Mouse (Mus musculus) intestine, postnatal 0 days (tissue): ENCODE measurements around the gene Ogg1. TPM values are rescaled to one million over a fixed set of nuclear protein-coding genes. Genes with fewer than 3 reads are reported as not detected.

ENCODE experiments used
- ATAC-seq: fragments of 200-750 bp; cut with Nextera tagmentation; 2 replicates; pipeline ENCODE4 v1.8.0; 2017; ENCODE audit warnings: mild to moderate bottlenecking, moderate TSS enrichment, moderate library complexity
- H3K27ac ChIP-seq: fragments of 300-500 bp; sonication (generic); 2 replicates; pipeline ENCODE4 v1.5.1; 2014; ENCODE audit warnings: mild to moderate bottlenecking, low read depth, low read length, moderate library complexity
- H3K27me3 ChIP-seq: fragments of 300-500 bp; sonication (generic); replicated peaks from 2 replicates; pipeline ENCODE4 v1.6.1; 2014; ENCODE audit warnings: low read length, mixed read lengths; ENCODE audit not compliant: control insufficient read depth, insufficient read depth
- H3K36me3 ChIP-seq: fragments of 300-500 bp; sonication (generic); 2 replicates; pipeline ENCODE4 v1.6.1; 2014; ENCODE audit warnings: mild to moderate bottlenecking, moderate library complexity; ENCODE audit not compliant: control insufficient read depth, insufficient read depth
- H3K4me1 ChIP-seq: fragments of 300-500 bp; sonication (generic); replicated peaks from 2 replicates; pipeline ENCODE4 v1.6.1; 2014; ENCODE audit warnings: antibody characterized with exemption, low read length, mixed read lengths; ENCODE audit not compliant: control insufficient read depth, insufficient read depth
- H3K4me2 ChIP-seq: fragments of 300-500 bp; sonication (generic); replicated peaks from 2 replicates; pipeline ENCODE4 v1.6.1; 2014; ENCODE audit warnings: low read depth, mild to moderate bottlenecking, moderate library complexity
- H3K4me3 ChIP-seq: fragments of 300-500 bp; sonication (generic); 2 replicates; pipeline ENCODE4 v1.5.1; 2014; ENCODE audit warnings: low read depth, low read length
- H3K9ac ChIP-seq: fragments of 300-500 bp; sonication (generic); 2 replicates; pipeline ENCODE4 v1.6.1; 2014; ENCODE audit warnings: mild to moderate bottlenecking, low read depth, low read length
- H3K9me3 ChIP-seq: fragments of 300-500 bp; sonication (generic); 2 replicates; pipeline ENCODE4 v1.6.1; 2016; ENCODE audit warnings: mixed run types; ENCODE audit not compliant: control insufficient read depth
- CTCF ChIP-seq: sonication (generic); IDR thresholded peaks from 2 replicates; pipeline ENCODE4 v1.5.1; 2016; ENCODE audit warnings: low read depth, mild to moderate bottlenecking, control low read depth, antibody characterized with exemption, moderate library complexity
- WGBS: fragments of 180-500 bp; shearing (Covaris S2); extraction: QIAGEN DNeasy Blood & Tissue Kit; methylation state at CpG from one replicate; pipeline ENCODE4 v1.1.7; 2014; 5-methylcytosine and 5-hydroxymethylcytosine counted together
- polyA plus RNA-seq: library from polyadenylated mRNA; unstranded; fragments of >200 nt; fragmentation: Nextera tagmentation; extraction: Ambion mirVana; gene quantifications from 2 replicates; pipeline ENCODE4 v1.2.1, GENCODE M21; 2015

Gene Ogg1
- polyA plus RNA-seq, 1 experiment from 2014 or later = 9.7 TPM

GRCm38 (mm10) chr6:113286316-113286715, 40.5 kb upstream of the Ogg1 start:
- Histone ChIP-seq H3K27me3 (peaks cover 19% of the 10 kb centered on the region), H3K9me3 (no peaks in the 10 kb centered on the region), H3K27ac (no peak overlapping the region), H3K4me1 (no peaks in the 10 kb centered on the region), H3K4me3 (no peak overlapping the region), H3K36me3 (no peaks in the 10 kb centered on the region), H3K9ac (no peak overlapping the region), H3K4me2 (no peak overlapping the region)
- 65% methylated on average over 1 of the region's 1 CpGs for WGBS
- no peak for ATAC-seq
- TF ChIP-seq CTCF = no peak

- no peak for ATAC-seq
- 65% methylated on average over 4 of the region's 4 CpGs for WGBS
- TF ChIP-seq CTCF = no peak
These were observed 39.5 kb upstream of the Ogg1 start for GRCm38 (mm10) chr6:113287236-113287635.

DNA sequence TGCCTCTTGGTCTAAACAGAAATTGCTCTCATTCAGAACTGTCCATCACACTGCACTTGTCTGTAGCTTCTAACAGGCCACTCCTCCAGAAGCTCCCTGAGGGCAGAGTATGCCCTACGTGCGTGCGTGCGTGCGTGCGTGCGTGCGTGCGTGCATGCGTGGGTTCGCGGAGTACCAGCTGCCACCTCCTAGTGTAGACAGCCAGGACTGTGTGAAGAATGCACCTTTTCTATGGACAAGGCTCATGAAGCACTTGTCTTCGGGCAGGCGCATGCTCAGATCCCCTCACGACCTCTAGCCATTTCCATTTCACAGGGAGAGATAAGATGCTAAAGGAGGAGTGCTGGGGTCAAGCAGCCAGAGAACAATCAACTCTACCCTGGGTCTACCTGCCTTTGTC, 37.4 kb upstream of the Ogg1 start:
- Histone ChIP-seq H3K4me1 (no peaks in the 10 kb centered on the region), H3K27ac (no peak overlapping the region), H3K4me2 (no peak overlapping the region), H3K9ac (no peak overlapping the region), H3K4me3 (no peak overlapping the region), H3K27me3 (no peaks in the 10 kb centered on the region; the same call in 1 of the 2 replicates), H3K36me3 (no peaks in the 10 kb centered on the region), H3K9me3 (no peaks in the 10 kb centered on the region)
- TF ChIP-seq CTCF = no peak
- ATAC-seq = no peak
- WGBS = 89% methylated on average over 15 of the region's 15 CpGs

More at GRCm38 (mm10) chr6:113287236-113287635, 39.5 kb upstream of the Ogg1 start:
- H3K27me3 ChIP-seq = peaks cover 14% of the 10 kb centered on the region
- H3K9ac ChIP-seq = no peak overlapping the region
- H3K27ac ChIP-seq = no peak overlapping the region
- H3K9me3 ChIP-seq = no peaks in the 10 kb centered on the region
- no peak overlapping the region for H3K4me3 ChIP-seq
- no peak overlapping the region for H3K4me2 ChIP-seq
- H3K36me3 ChIP-seq = no peaks in the 10 kb centered on the region
- no peaks in the 10 kb centered on the region for H3K4me1 ChIP-seq

GRCm38 (mm10) chr6:113290346-113290745, 36.4 kb upstream of the Ogg1 start:
- no peaks in the 10 kb centered on the region for H3K4me1 ChIP-seq
- H3K9ac ChIP-seq = no peak overlapping the region
- no peak for TF ChIP-seq CTCF
- ATAC-seq = no peak
- H3K27ac ChIP-seq = no peak overlapping the region
- WGBS = 65% methylated on average over 6 of the region's 6 CpGs
- no peak overlapping the region for H3K4me3 ChIP-seq
- no peaks in the 10 kb centered on the region for H3K27me3 ChIP-seq
- H3K9me3 ChIP-seq = no peaks in the 10 kb centered on the region
- no peak overlapping the region for H3K4me2 ChIP-seq
- no peaks in the 10 kb centered on the region for H3K36me3 ChIP-seq

DNA sequence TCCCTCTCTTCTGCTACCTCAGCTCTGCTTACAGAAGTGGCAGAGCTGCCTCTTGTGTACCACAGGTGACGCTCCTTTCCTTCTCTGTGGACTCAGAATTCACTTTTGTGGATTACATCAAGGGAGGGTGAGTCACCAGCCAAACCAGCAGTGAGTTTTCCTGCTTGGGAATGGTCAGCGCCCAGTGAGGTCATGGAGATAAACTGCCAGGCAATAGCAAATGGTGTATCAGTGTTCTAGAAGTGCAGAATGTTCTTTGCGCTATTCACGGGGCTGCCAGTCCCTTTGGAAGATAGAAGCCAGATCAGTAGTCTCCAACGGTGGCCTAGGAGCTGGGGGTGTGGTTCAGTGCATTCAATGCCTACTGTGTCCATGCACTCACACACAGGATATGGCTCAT, 33.8 kb upstream of the Ogg1 start:
- Histone ChIP-seq H3K36me3 (no peaks in the 10 kb centered on the region), H3K27me3 (no peaks in the 10 kb centered on the region), H3K4me3 (no peak overlapping the region), H3K4me1 (no peaks in the 10 kb centered on the region), H3K9me3 (no peaks in the 10 kb centered on the region), H3K4me2 (no peak overlapping the region), H3K9ac (no peak overlapping the region), H3K27ac (no peak overlapping the region)
- 57% methylated on average over 5 of the region's 5 CpGs for WGBS
- TF ChIP-seq CTCF = no peak
- no peak for ATAC-seq

GRCm38 (mm10) chr6:113296046-113296445, 30.7 kb upstream of the Ogg1 start:
- 79% methylated on average over 2 of the region's 2 CpGs for WGBS
- Histone ChIP-seq H3K27me3 (no peaks in the 10 kb centered on the region), H3K4me3 (no peak overlapping the region), H3K9me3 (no peaks in the 10 kb centered on the region), H3K27ac (no peak overlapping the region), H3K36me3 (no peaks in the 10 kb centered on the region), H3K4me1 (no peaks in the 10 kb centered on the region), H3K4me2 (no peak overlapping the region), H3K9ac (no peak overlapping the region)
- no peak for ATAC-seq
- TF ChIP-seq CTCF = no peak

DNA sequence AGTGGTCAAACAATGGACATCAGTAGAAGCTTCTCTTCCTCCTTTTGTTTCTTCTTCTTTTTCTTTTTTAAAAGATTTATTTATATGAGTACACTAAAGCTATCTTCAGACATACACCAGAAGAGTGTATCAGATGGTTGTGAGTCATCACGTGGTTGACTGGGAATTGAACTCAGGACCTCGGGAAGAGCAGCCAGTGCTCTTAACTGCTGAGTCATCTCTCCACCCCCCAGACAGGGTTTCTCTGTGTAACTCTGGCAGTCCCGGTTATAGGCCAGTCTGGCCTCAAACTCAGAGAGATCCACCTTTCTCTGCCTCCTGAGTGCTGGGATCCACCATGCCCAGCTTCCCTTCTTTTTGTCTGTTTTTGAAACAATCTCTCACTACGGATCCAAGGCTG, 30.1 kb upstream of the Ogg1 start:
- ATAC-seq = no peak
- Histone ChIP-seq H3K4me1 (no peaks in the 10 kb centered on the region), H3K27ac (no peak overlapping the region), H3K9me3 (no peaks in the 10 kb centered on the region), H3K36me3 (no peaks in the 10 kb centered on the region), H3K4me2 (no peak overlapping the region), H3K4me3 (no peak overlapping the region), H3K27me3 (no peaks in the 10 kb centered on the region), H3K9ac (no peak overlapping the region)
- 55% methylated on average over 4 of the region's 4 CpGs for WGBS
- TF ChIP-seq CTCF = no peak
